Comparison of ENCODE assay signal across 27 mouse cellular contexts in the genomic region with DNA sequence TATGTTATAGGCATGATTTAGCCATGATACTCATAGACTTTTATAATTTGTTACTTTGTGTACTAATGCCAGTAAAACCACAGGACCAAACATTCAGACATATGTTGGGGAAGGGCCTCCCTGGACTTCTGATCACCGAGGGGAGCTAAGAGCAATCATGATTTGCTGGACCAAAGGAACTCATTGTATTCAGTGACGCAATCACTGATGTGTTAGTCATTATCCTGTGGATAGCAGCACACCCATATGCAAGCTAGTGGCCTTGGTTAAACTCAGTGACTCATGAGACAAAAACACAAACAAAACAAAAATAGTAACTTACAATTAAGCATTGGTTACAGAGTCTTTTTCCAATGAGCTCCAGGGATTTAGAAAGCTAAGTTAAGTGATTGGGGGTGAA.
DNase-seq lines count a peak whose midpoint lies in the region; ATAC-seq and TF ChIP-seq lines count a peak whose summit lies in the region.
"Had no signal": no experiment of that assay in that cellular context is flagged by ENCODE, and none has a peak within 500 bp of the region (broad histone marks: within the 10 kb centered on the region; RNA-seq: fewer than 3 reads in every experiment).

No protein-coding gene starts in this region.

- no peaks in the 10 kb centered on the region for H3K9me3 ChIP-seq in lung, postnatal 0 days (ENCODE audit: low read length)
- H3K9me3 ChIP-seq: G1E; heart, embryonic 12.5 days; heart, embryonic 15.5 days had no signal

- WGBS in lung, postnatal 0 days: 86% methylated on average over 2 of the region's 2 CpGs

- no peak for TF ChIP-seq CTCF in lung, postnatal 0 days (IDR thresholded peaks at IDR 0.05)

- H3K4me2 ChIP-seq in lung, postnatal 0 days (replicated peaks; ENCODE audit: low read depth, low read length): no peak overlapping the region
- H3K4me2 ChIP-seq: heart, embryonic 12.5 days; heart, embryonic 15.5 days; hindbrain, embryonic 14.5 days had no signal

- H3K36me3 ChIP-seq in lung, postnatal 0 days (ENCODE audit: insufficient read depth, low read length): no peaks in the 10 kb centered on the region
- H3K36me3 ChIP-seq: G1E; heart, embryonic 12.5 days; heart, embryonic 15.5 days had no signal

- no peaks in the 10 kb centered on the region for H3K27me3 ChIP-seq in lung, postnatal 0 days (replicated peaks; ENCODE audit: insufficient read depth, low read length)
- H3K27me3 ChIP-seq: CH12.LX; heart, embryonic 12.5 days; heart, embryonic 15.5 days had no signal

- no peak for ATAC-seq in lung, postnatal 0 days
- ATAC-seq: activated CD4-positive, CD25-positive, alpha-beta regulatory T cell, adult 4 months; forebrain, embryonic 14.5 days; forebrain, postnatal 0 days; hindbrain, postnatal 0 days; inflammation-experienced regulatory T-cells, adult 6 months; intestine, embryonic 16.5 days had no signal

- no peaks in the 10 kb centered on the region for H3K4me1 ChIP-seq in lung, postnatal 0 days (ENCODE audit: insufficient read depth, low read depth, low read length)
- H3K4me1 ChIP-seq: heart, embryonic 12.5 days; heart, embryonic 15.5 days had no signal

- intact Hi-C loops in left cerebral cortex, postnatal 14 days (cut with DNase I): no loop called here

- no peak overlapping the region for H3K4me3 ChIP-seq in lung, postnatal 0 days (ENCODE audit: low read depth, low read length)
- H3K4me3 ChIP-seq: gastrocnemius, adult 2 months; heart, embryonic 12.5 days; heart, embryonic 15.5 days had no signal

- TF ChIP-seq EP300 in lung, postnatal 0 days (IDR thresholded peaks at IDR 0.05): no peak

- no peak overlapping the region for H3K27ac ChIP-seq in lung, postnatal 0 days (ENCODE audit: low read length)
- H3K27ac ChIP-seq: gastrocnemius, adult 2 months; heart, embryonic 15.5 days; hindbrain, embryonic 14.5 days; hindbrain, postnatal 0 days had no signal

- H3K9ac ChIP-seq in lung, postnatal 0 days (replicated peaks; ENCODE audit: low read depth): no peak overlapping the region
- H3K9ac ChIP-seq: forebrain, postnatal 0 days; heart, embryonic 12.5 days; heart, embryonic 15.5 days; hindbrain, embryonic 14.5 days had no signal

- peak; percentile 6 for DNase-seq in lung, postnatal 0 days (ENCODE audit: low spot score)
- no peak for DNase-seq in lung, postnatal 36 days
- DNase-seq in Muller cell, postnatal 12 days (ENCODE audit: inconsistent ontology term): peak; percentile 49
- DNase-seq in fibroblast of lung, adult 2 months (ENCODE audit: low read depth): peak; percentile 22
- DNase-seq in left cerebral cortex, postnatal 14 days (ENCODE audit: low spot score in 2 of 2): no peak
- no peak for DNase-seq in layer of hippocampus, adult 9-11 months
- DNase-seq in cerebellum, postnatal 25 days: no peak
- DNase-seq: adrenal gland, postnatal 14 days; cerebellum, adult 11-12 months; cerebellum, adult 8-10 months; cerebellum, postnatal 10 days; forebrain, postnatal 0 days; gastrocnemius, adult 2 months; gastrocnemius, postnatal 25 days; heart, adult 18-20 months; heart, postnatal 10 days; heart, postnatal 4 days had no signal

Comparison
In these comparisons a context has a peak if more than half of its experiments do, and no peak if none do; other contexts are left out.
1. DNase-seq: peak in lung, postnatal 0 days (single experiment), Muller cell, postnatal 12 days (single experiment) and fibroblast of lung, adult 2 months (single experiment); none in lung, postnatal 36 days (single experiment), left cerebral cortex, postnatal 14 days (0 of 2), layer of hippocampus, adult 9-11 months (single experiment) and cerebellum, postnatal 25 days (0 of 2).